Mouse (Mus musculus) thymus, adult 18-20 months (tissue): ENCODE measurements around the gene Mapk1ip1l.

Source experiments
- DNase-seq, 2 experiments: peaks; one replicate each; pipeline ENCODE4 v3.0.0; 2022; ENCODE audit warnings: mixed read lengths in 2 of 2

The Mapk1ip1l gene

GRCm38 (mm10) chr14:47297785-47298407 lies at the start of gene Mapk1ip1l:
TSS of gene Mapk1ip1l (plus strand) at chr14:47298266.
- peak; percentile 75 to 77 for DNase-seq

GRCm38 (mm10) chr14:47249839-47250238 lies 48.2 kb upstream of the Mapk1ip1l start:
- DNase-seq = no peak

- DNase-seq = no peak
These were observed 33.2 kb upstream of the Mapk1ip1l start for GRCm38 (mm10) chr14:47264866-47265265.

DNA sequence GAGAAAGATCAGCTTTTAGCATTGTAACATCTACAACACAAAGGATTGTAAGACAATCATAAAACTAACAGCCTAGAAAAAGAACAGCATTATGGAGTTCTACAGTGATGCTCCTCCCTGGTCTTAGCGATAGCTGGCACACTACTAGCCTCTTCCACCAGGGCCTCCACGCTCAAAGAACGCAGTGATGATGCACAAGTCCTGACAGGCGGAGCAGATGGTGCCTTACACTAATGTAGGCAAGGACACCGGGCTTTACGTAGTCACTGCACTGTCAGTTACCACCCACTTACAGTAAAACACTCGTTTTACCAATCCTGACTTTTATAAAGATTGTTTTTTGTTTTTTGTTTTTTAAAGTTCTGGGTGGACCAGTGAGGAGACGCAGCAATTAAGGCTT lies 32.2 kb upstream of the Mapk1ip1l start:
- DNase-seq = no peak

DNA sequence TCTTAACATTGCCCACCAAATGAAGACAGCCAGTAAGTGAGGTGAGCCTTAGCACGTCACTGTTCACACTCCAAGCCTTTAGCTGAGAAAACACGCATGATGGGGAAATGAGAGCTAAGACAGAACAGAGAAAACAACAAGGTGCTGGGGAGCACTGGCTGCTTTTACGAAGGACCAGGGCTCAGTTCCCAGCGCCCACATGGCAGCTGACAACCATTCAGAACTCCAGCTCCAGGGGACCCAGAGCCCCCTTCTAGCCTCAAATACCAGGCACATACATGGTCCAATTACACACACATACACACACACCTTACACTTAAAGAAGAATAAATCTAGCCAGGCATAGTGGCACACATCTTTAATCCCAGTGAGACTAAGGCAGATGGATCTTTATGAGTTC lies 29.0 kb upstream of the Mapk1ip1l start:
- no peak for DNase-seq

DNA sequence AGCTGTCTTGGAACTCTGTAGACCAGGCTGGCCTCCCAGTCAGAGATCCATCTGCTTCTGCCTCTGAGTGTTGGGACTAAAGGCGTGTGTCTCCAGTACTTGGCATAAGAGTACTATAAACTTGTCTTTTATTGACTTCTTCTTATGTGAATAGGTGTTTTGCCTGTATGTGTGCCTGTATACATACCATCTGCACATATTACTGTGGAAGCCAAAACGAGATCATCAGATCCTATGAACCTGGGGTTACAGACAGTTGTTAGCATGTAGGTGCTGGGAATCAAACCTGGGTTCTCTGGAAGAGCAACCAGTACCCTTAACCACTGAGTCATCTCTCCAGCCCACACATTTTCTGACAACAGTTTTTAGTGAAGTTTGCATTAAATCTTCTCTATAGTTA lies 28.4 kb upstream of the Mapk1ip1l start:
- DNase-seq = no peak

DNA sequence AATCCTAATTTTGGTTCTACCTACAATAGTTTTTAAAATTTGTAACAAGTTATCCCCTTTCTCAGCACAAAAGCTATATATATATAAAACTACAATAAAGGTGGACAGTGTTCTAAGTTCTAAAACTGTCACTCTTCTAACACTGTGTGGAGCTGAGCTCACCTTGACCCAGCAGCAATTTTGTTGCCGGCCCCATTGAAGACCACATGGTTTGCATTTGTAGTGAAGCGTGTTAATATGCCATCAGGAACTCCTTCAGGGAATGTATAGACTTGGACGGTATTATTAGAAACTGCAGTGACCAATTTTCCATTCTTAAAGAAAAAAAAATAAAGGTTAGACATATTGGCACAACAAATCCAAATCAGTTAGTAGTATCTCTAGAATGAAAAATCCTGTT lies 24.3 kb upstream of the Mapk1ip1l start:
- no peak for DNase-seq

GRCm38 (mm10) chr14:47275417-47275816 lies 22.6 kb upstream of the Mapk1ip1l start:
- peak in 1 of 2 experiments; percentile 7 for DNase-seq

GRCm38 (mm10) chr14:47276036-47276603 lies 21.9 kb upstream of the Mapk1ip1l start:
- DNase-seq = no peak

DNA sequence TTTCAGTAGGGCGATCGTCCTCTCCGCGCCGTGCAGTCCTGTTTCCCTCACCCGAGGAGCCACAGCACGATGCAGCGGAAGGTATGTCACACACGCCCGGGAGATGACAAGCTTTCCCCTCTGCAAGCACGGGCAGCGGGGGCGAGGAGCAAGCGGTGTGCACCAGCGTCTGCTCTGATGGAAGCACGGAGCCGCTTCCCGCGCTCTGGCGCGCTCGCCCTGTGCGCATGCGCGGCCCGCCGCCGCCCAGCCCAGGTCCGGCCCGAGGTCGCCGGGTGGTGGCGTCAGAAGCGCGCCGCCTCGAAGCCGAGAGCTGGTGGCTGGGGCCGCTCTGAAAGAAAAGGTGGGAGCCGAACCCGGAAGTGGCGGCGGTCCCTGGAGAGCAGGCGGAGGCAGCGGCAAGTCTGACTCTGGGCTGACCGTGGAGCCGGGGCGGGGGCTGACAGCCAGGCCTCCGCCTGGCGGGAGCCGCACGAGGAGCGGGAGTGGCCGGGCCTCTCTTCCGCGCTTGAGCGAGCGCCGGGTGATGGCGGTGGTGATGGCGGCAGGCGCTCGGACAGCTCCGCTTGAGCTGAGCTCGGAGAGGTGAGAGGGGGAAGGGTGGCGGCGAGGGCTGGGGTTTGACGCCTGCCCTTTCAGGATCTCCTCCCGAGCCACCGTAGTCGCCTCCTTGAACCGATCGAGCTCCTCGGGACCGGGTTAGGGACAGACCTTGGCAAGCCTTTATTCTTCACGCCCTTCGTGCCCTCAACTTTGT lies 21.3 kb upstream of the Mapk1ip1l start, which contains the start of the genes Wdhd1 and Socs4:
TSS of gene Wdhd1 (minus strand) at position 221 of the 757 bp plus-strand sequence.
TSS of gene Socs4 (plus strand) at position 295 of the 757 bp plus-strand sequence.
- DNase-seq = peak; percentile 92 to 93

DNA sequence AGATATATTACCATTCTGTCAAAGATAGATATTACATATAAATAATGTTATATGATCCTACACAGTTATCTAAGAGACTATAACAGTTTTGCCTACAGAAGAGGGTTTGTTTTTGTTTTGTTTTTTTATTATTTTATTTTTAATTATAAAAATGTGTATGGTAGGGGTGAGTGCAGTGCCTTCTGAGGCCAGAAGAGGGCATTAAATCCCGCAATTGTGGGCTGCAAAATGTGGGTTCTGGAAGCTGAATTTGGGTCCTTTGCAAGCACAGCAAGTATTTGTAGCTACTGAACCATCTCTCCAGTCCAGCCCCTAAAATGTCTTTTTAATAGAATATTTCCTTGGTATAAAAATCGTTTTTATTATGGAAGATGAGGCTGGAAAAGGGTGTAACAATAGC lies 19.0 kb upstream of the Mapk1ip1l start:
- no peak for DNase-seq

- no peak for DNase-seq
These were observed 16.5 kb upstream of the Mapk1ip1l start for GRCm38 (mm10) chr14:47281535-47281934.

DNA sequence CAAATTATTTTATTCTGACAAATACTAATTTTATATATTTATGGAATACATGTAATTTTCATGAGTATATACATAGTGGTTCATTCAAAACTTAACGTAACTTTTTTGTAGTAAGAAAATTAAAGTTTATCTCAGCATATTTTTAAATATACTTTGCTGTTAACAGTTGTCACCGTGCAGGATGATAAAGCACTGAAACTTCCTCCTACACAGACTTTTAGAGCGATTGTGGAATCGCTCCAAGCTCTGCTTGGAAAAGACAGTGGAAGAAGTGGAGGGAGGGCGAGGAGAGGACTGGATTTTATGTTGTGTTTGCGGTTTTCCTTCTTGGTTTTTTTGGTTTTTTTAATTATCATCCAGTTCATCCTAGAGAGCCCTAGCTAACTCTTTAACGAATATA lies 14.5 kb upstream of the Mapk1ip1l start:
- DNase-seq = no peak

DNA sequence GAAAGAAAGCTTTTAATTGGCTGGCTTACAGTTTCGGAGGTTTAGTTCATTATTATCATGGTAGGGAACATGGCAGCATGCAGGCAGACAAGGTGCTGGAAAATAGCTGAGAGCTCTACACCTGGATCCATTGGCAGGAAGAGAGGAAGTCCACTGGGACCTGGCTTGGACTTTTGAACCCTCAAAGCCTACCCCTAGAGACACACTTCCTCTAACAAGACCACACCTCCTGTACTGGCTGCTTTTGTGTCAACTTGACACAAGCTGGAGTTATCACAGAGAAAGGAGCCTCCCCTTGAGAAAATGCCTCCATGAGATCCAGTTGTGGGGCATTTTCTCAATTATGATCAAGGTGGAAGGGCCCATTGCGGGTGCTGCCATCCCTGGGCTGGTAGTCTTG lies 12.8 kb upstream of the Mapk1ip1l start:
- DNase-seq = no peak

- DNase-seq = no peak
These were observed 11.9 kb upstream of the Mapk1ip1l start for GRCm38 (mm10) chr14:47286215-47286614.

GRCm38 (mm10) chr14:47287021-47287420 lies 11.0 kb upstream of the Mapk1ip1l start:
- DNase-seq = no peak

GRCm38 (mm10) chr14:47291772-47292171 lies 6.3 kb upstream of the Mapk1ip1l start:
- no peak for DNase-seq

DNA sequence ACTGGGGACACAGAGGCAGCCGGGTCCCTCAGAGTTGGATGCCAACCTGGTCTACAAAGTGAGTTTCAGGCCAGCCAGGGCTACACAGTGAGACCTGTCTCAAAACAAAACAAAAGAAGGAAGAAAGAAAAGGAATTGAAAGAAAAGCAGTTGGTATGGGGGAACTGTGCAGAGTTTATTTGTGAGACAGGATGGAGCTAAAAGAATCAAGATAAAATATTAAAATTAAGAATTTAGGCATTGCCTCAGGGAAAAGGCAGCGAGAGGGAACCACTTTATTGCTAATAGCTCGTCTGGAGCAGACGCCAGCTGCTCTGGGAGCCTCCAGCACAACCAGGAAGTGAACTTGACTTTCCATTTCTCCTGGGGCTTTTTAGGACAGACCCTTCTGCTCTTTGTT lies 3.9 kb upstream of the Mapk1ip1l start:
- no peak for DNase-seq

DNA sequence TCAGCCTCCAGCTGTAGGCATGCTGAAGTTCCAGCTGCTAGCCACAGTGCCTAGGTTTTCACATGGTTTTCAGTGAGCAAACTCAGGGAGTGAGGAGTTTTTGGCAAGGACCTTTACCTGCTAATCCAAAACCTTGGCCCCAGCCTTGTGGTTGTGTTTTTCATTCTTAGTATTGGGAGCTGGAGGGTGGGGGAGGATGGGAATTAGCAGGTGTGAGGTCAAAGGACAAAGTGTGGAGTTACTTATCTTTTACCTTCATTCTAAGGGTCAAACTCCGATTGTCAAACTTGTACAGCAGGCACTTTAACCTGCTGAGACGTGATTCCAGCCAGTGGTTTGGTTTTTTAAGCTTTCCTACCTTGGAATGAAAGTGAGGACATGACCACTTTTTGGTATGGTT lies 1.8 kb upstream of the Mapk1ip1l start:
- no peak for DNase-seq

DNA sequence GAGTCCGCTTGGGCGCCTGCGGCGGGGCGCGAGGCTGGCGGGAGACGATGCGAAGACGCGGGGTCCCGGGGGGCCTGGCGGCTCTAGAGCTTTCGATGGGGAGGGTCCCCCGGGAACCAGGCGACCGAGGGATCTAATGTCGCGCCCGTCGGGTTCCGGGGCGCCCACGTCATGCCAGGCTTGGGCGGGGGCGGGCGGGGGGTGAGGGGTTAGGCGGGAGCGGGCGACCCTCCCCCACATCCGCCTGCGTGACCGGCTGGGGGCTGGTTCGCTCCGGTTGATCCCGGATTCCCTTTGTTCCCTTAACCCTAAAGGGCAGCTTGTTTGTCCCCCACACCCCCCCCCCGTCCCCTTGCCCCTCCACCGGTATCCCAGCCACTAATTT lies 334 bp downstream of the Mapk1ip1l start:
- no peak for DNase-seq

GRCm38 (mm10) chr14:47298819-47299261 lies 774 bp downstream of the Mapk1ip1l start:
- peak in 1 of 2 experiments; percentile 22 for DNase-seq

DNA sequence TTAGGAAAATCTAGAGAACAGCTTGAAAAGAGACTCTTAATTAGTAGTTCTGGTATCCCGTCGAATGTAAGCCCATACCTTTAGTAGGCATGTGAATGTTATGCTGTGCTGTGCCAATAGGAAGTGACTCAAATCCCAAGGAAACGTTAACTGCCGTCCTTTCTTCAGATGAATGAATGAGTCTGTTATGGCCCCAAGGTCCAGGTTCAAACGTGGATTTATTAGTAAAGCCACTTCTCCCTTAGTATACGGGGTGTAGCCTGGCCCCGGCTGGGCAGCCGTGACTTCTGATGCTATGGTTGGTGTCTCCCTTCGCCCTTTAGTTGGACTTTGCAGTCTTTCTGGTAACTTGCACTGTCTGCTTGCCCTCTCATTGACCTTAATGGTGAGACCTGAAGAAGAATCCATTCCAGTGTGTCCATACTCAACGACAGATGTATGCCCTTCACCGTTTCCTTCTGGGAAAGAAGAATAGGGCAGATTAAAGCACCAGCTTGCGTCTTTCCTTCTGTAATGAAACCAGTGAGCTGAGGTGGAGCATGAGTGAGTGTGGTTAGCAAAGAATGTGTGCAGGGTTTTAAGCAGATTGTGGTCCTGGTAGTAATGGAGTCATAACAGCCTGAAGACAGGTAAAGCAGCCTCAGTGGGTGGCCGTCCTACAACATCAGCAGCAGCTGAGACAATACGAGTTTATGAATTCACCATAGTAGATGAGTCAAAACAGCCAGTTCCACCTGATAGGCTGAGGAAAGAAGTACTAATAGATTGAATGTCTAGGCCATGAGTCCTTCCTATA lies 5.0 kb downstream of the Mapk1ip1l start:
- no peak for DNase-seq

DNA sequence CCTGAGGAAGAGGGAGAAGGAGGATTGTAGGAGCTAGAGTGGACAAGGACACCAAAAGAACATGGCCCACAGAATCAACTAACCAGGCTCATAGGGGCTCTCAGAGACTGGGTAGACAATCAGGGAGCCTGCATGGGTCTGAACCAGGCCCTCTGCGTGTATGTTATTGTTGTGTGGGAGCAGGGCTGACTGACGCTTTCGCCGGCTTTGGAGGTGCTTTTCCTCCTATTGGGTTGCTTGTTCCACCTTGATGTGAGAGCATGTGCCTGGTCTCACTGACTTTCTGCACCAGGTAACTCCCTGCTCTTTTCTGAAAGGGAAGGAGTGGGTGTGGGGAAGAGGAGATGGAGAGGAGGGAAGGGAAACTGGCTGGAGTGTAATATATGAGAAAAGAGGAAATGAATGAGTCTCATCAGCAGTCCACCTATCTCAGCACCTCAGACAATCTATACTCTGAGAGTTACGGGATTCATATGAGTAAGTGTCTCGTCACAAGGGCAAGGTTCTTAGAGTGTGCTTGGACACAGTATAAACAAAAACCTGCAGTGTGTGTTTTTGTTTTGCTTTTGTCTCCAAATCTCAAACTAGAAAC lies 6.8 kb downstream of the Mapk1ip1l start:
- no peak for DNase-seq
